Mouse (Mus musculus): ENCODE data around the gene Defb38. TPM values are rescaled to one million over a fixed set of nuclear protein-coding genes. Genes with fewer than 3 reads are reported as not detected.

The Defb38 gene
- polyA plus RNA-seq (2015; fragmentation: Nextera tagmentation; extraction: Ambion mirVana), result not detected in 2 replicates

DNA sequence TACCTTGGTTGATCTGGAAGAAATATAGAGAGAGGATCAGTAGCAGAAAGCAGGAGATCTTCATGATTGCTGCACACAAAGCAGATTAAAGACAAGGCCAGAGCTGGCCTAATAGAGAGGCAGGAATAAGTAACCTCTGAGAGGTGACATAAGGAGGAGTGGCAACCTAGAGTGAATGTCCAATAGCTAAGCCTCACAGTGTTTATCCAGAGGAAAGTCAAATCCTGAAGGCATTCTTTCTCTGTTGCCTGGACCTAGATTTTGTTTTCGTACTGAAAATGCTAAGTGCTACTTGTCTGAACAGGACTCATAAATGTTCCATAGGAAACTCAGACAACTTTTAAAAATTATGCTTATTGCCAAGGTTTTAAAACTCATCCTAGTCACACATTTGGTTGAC, at the start of gene Defb38:
Defb38 (minus strand) TSS at position 101 of the 400 bp plus-strand sequence.

DNA sequence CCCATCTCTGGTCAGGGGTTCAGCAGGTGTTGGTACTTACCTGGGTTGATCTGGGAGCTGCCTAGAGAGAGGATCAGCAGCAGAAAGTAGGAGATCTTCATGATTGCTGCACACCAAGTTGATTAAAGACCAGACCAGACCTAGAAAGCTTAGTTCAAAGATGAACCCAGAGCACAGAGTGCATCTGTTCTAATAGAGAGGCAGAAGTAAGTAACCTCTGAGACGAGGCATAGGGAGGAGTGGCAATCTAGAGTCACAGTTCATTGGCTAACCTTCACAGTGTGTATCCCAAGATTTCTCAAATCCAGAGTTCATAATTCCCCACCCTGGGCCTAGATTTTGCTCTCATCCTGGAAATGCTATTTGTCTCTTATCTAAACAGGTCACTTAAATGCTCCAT, 38.3 kb upstream of the Defb38 start, which contains the start of gene Defb39:
Defb39 (minus strand) TSS at position 101 of the 400 bp plus-strand sequence.

Other genes starting within 250 kb of the Defb38 start
- gene Defb40, start 48.3 kb downstream of the Defb38 start, polyA plus RNA-seq (2015; fragmentation: Nextera tagmentation; extraction: Ambion mirVana), result not detected in 2 replicates
- gene Defb37, start 35.5 kb downstream of the Defb38 start, polyA plus RNA-seq (2015; fragmentation: Nextera tagmentation; extraction: Ambion mirVana), result not detected in 2 replicates
- gene Defb39, start 38.2 kb upstream of the Defb38 start, polyA plus RNA-seq (2015; fragmentation: Nextera tagmentation; extraction: Ambion mirVana), result not detected in 2 replicates
- not detected in 2 replicates for gene Defb12, start 88.3 kb upstream of the Defb38 start, polyA plus RNA-seq (2015; fragmentation: Nextera tagmentation; extraction: Ambion mirVana)
- gene Defb34, start 97.2 kb upstream of the Defb38 start, polyA plus RNA-seq (2015; fragmentation: Nextera tagmentation; extraction: Ambion mirVana), result not detected in 2 replicates
- gene Gm45826, start 114.2 kb upstream of the Defb38 start, polyA plus RNA-seq (2015; fragmentation: Nextera tagmentation; extraction: Ambion mirVana), result not detected in 2 replicates
- not detected in 2 replicates for gene Defb14, start 167.8 kb upstream of the Defb38 start, polyA plus RNA-seq (2015; fragmentation: Nextera tagmentation; extraction: Ambion mirVana)
- gene Defb4, start 172.1 kb upstream of the Defb38 start, polyA plus RNA-seq (2015; fragmentation: Nextera tagmentation; extraction: Ambion mirVana), result not detected in 2 replicates
- gene Defb6, start 198.9 kb upstream of the Defb38 start, polyA plus RNA-seq (2015; fragmentation: Nextera tagmentation; extraction: Ambion mirVana), result not detected in 2 replicates
- not detected in 2 replicates for gene Defb46, start 213.3 kb upstream of the Defb38 start, polyA plus RNA-seq (2015; fragmentation: Nextera tagmentation; extraction: Ambion mirVana)
- gene Defb5, start 221.0 kb upstream of the Defb38 start, polyA plus RNA-seq (2015; fragmentation: Nextera tagmentation; extraction: Ambion mirVana), result not detected in 2 replicates